Mouse (Mus musculus): ENCODE measurements around the gene Rptor. TPM values are rescaled to one million over a fixed set of nuclear protein-coding genes. Genes with fewer than 3 reads are reported as not detected.

Rptor gene
- polyA plus RNA-seq, 1 experiment, result 34.4 TPM

DNA sequence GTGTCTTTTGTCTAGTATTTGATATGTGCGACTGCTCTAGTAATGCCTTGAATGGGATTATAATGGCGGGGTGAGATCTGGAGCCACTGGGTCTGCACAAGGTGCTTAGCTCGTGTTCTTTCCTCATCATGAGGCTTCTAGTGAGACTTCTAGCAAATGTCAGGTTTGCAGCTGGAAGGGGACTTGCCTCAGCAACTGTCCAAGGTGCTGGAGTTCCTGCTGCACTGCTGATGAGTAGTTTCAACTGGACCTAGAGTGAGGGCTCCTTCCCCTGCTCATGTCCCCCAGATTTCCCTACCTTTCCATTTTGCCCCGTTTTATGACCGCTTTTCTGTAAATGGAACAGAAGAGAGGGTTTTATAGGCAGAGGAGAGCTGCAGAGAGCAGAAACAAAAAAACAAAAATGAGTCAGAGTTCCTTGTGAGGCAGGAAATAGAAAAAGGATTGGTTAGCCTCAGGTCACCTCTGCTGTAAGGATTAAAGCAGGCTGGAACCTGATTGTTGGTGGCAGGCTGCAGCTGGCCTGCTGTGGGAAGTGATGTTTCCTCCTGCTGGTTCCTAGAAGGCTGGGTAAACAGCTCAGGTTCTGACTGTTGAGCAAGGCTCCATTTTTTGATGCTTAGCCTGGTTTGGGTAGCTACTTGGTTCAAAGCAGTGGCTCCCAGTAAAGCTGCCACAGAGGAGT, 172.5 kb downstream of the Rptor start:
- no peak for DNase-seq (ENCODE audit: low read depth)
- TF ChIP-seq CTCF (IDR thresholded peaks at IDR 0.05; ENCODE audit: borderline replicate concordance, extremely low read depth, insufficient read depth, insufficient read length) (no peak), POLR2A (IDR thresholded peaks at IDR 0.05; ENCODE audit: borderline replicate concordance, extremely low read depth, insufficient read depth, insufficient read length, poor library complexity, severe bottlenecking) (no peak)

DNA sequence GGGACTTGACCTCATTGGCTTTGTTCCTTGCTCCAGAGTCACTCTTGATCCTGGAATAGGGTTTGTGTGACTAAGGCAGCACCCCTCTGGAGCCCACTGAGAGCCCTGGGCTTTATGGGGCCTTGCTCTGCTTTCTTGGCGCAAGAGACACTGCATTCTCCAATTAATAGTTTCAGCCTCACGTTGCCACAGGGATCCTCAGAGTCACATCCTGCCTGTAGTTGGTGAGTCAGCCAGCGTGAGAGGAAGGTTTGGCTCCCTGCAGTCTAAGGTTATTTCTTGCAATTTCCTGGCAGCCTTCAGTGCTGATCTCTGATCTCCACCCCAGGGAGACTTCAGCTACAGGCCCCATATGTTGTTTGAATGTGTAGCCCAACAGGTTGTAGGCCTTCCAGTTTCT, 174.5 kb downstream of the Rptor start:
- no peak for DNase-seq (ENCODE audit: low read depth)
- TF ChIP-seq POLR2A (IDR thresholded peaks at IDR 0.05; ENCODE audit: borderline replicate concordance, extremely low read depth, insufficient read depth, insufficient read length, poor library complexity, severe bottlenecking) (no peak), CTCF (IDR thresholded peaks at IDR 0.05; ENCODE audit: borderline replicate concordance, extremely low read depth, insufficient read depth, insufficient read length) (no peak)

DNA sequence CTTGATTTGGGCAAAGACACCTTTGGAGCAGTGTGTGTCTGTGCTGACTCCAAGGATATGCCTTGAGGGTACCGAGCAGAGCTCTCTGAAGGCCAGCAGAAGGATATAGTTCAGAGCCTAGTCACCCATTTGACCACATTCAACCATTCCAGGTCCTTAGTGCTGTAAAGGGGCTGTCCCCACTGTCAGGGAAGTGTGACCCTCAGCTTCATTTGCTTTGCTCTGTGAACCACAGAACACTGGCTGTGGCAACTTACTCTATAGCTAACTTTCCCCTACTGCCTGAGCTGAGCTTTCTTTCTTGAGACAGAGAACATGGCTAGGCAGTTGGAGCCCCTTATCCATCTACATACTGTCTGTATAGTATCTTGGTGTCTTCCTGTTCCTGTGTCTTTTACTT, 175.2 kb downstream of the Rptor start:
- DNase-seq (ENCODE audit: low read depth), result no peak
- TF ChIP-seq CTCF (IDR thresholded peaks at IDR 0.05; ENCODE audit: borderline replicate concordance, extremely low read depth, insufficient read depth, insufficient read length), result no peak
- TF ChIP-seq POLR2A (IDR thresholded peaks at IDR 0.05; ENCODE audit: borderline replicate concordance, extremely low read depth, insufficient read depth, insufficient read length, poor library complexity, severe bottlenecking), result no peak

DNA sequence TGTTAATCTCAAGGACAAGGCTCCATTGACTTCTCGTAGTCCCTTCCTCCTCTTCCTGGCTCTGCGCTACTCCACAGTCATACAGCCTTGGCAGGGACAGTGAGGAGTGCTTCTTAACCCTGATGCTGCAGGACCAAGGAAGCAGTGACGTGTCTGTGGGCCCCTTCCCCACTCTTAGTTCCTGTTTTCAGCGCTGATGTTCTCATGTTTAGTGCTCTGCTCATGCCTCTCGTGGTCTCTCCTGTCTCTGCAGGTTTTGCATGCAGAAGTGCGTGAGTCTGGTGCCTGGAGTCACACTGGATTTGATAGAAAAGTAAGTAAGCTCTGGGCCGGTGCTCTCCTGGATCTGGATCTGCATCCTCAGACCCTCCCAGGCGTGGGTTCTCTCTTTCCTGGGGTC, 177.6 kb downstream of the Rptor start:
- DNase-seq (ENCODE audit: low read depth), result no peak

DNA sequence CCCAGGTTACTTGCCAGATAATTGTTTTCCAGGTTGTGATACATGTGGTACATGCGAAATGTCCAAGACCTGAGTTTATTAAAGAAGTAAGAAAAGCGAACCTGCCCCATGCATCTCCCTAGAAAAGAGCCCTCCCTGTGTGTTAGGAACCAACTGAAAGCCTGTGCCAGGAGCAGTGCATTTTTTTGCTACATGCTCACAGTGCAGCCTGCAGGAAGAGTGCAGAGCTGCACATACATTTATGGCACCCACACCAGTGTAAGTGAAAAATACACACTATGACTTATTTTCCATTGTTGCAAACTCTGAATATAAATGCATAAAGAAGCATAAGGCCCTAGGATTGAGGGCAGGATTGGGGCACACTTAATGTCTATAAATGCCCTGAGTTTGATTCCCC, 178.5 kb downstream of the Rptor start:
- TF ChIP-seq POLR2A (IDR thresholded peaks at IDR 0.05; ENCODE audit: borderline replicate concordance, extremely low read depth, insufficient read depth, insufficient read length, poor library complexity, severe bottlenecking) (no peak), CTCF (IDR thresholded peaks at IDR 0.05; ENCODE audit: borderline replicate concordance, extremely low read depth, insufficient read depth, insufficient read length) (peak; percentile 22; the same call in 1 of the 2 replicates)
- peak; percentile 35 for DNase-seq (ENCODE audit: low read depth)

More for the DNA sequence above, 177.6 kb downstream of the Rptor start:
- TF ChIP-seq CTCF (IDR thresholded peaks at IDR 0.05; ENCODE audit: borderline replicate concordance, extremely low read depth, insufficient read depth, insufficient read length) (no peak), POLR2A (IDR thresholded peaks at IDR 0.05; ENCODE audit: borderline replicate concordance, extremely low read depth, insufficient read depth, insufficient read length, poor library complexity, severe bottlenecking) (no peak)

DNA sequence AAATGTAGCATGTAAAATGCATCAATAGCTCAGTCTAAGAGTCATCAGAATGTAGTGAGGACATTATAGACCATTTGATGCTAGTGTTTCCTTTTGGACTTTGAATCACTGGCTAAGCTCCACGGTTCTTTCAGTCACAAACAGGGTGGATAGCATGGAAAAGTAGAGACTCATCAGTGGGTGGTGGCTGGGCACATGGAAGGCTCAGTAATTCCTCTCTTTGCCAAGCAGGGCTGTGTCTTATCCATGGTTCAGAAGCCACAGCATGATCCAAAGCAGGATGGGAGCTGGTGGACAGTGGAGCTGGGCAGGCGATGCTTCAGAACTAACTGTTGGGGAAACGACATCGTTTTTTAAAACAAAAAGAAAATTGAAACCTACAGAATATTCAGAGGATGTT, 179.0 kb downstream of the Rptor start:
- no peak for DNase-seq (ENCODE audit: low read depth)

DNA sequence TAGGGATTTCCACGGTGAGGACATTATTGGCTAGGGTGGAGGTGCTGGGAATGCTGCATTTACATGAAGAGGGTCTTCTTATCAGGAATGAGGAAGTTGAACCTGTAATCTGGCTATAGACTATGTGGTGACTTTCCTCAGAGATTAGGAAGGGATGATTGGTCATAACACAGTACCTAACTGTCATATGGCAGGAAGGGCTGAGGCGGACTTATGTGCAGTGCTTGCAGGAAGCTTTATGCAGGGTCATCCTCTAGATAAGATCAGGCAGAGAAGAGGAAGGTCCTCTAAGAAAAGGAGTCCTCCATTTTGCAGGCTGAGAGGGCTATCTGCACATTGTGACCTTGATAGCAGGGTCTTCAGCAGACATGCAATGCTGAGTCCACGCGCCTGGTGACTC, 180.9 kb downstream of the Rptor start:
- TF ChIP-seq CTCF (IDR thresholded peaks at IDR 0.05; ENCODE audit: borderline replicate concordance, extremely low read depth, insufficient read depth, insufficient read length), result no peak
- no peak for TF ChIP-seq POLR2A (IDR thresholded peaks at IDR 0.05; ENCODE audit: borderline replicate concordance, extremely low read depth, insufficient read depth, insufficient read length, poor library complexity, severe bottlenecking)

More for the DNA sequence above, 179.0 kb downstream of the Rptor start:
- TF ChIP-seq CTCF (IDR thresholded peaks at IDR 0.05; ENCODE audit: borderline replicate concordance, extremely low read depth, insufficient read depth, insufficient read length), result no peak
- no peak for TF ChIP-seq POLR2A (IDR thresholded peaks at IDR 0.05; ENCODE audit: borderline replicate concordance, extremely low read depth, insufficient read depth, insufficient read length, poor library complexity, severe bottlenecking)

DNA sequence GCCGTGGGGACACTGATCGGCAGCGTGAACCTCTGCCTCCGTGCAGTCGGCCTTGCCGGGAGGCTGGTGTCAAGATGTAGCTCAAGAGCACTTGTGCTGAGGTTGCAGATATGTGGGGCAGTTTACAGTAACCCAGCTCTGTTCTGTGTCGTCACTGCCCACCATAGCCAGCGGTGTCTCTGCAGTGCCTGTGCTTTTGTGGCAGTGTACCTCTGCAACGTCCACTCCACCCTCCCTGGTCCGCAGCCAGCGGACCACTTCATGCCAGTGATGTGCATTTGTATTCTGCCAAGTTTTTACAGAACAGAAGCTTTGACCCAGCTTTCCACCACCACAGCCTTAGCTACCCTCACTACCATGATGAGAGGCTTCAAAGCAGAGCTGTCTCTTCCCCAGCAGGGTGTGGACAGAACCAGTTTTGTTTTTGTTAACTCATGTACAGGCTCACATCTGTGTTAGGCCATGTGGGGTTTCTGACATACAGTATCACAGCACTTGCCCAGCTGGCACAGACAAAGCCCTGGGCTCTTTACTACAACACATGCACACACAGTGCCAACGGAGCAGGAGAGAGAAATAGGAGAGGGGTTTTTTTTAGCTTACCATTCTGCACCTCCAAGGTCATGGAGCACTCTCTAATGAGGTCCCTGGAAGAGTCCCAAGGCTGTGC, 182.1 kb downstream of the Rptor start:
- no peak for TF ChIP-seq CTCF (IDR thresholded peaks at IDR 0.05; ENCODE audit: borderline replicate concordance, extremely low read depth, insufficient read depth, insufficient read length)
- TF ChIP-seq POLR2A (IDR thresholded peaks at IDR 0.05; ENCODE audit: borderline replicate concordance, extremely low read depth, insufficient read depth, insufficient read length, poor library complexity, severe bottlenecking), result no peak
- DNase-seq (ENCODE audit: low read depth), result peak; percentile 55

More for the DNA sequence above, 180.9 kb downstream of the Rptor start:
- DNase-seq (ENCODE audit: low read depth), result no peak

DNA sequence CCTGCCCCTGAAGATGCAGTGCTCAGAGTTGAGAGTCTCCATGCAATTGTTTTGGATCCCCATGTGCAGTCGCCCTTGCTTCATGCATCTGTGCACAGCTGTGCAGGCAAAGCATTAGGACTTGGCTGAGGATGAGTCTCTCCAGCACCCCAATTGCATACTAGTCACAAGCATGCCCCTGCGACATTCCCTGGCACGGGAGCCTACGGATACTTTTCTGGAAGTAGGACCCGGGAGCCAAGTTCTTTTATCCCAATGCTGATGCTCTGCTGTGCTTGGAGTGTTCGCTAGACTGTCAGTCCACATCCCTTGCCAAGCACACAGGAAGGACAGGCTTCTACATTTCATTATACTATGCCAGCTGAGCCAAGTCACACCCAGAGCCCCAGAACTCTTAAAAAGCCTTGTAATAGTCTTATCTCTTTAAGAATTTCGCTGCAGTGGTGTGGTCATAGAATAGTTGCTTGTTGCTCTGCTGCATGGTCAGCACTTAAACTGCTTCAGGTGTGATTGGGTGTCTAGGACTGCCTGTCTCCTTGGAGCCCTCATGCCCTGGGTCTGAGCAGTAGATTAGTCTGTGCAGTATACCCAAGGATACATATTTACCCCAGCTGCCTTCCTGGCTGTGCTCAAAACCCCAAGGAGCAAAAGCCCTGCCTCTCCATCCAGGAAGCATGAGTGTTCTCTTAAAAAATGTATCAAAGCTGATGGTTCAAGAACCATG, 183.1 kb downstream of the Rptor start:
- TF ChIP-seq POLR2A (IDR thresholded peaks at IDR 0.05; ENCODE audit: borderline replicate concordance, extremely low read depth, insufficient read depth, insufficient read length, poor library complexity, severe bottlenecking), result no peak
- TF ChIP-seq CTCF (IDR thresholded peaks at IDR 0.05; ENCODE audit: borderline replicate concordance, extremely low read depth, insufficient read depth, insufficient read length), result no peak
- no peak for DNase-seq (ENCODE audit: low read depth)

DNA sequence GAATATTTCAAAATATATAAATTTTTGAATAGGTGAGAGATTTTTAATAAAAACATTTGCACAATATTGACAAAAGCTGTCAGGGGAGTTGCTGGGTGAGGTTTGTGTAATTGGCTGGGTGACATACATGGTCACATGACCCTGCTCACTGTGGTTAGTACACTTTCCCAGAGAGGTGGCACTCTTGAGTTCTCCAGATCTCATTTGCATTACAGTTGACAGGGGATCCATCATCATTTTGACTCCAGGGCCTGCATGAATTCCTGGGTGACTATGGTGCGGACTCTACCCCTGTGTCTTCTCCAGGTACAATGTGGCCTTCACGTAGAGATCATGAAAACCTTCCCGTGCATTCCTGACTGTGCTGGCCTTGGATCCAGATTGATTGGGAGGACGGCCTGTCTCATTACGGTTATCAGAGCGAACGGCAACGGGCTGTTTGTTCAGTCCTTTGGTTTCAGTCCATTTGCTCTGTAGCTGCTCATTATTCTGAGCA, 183.7 kb downstream of the Rptor start:
- no peak for TF ChIP-seq CTCF (IDR thresholded peaks at IDR 0.05; ENCODE audit: borderline replicate concordance, extremely low read depth, insufficient read depth, insufficient read length)
- no peak for TF ChIP-seq POLR2A (IDR thresholded peaks at IDR 0.05; ENCODE audit: borderline replicate concordance, extremely low read depth, insufficient read depth, insufficient read length, poor library complexity, severe bottlenecking)
- DNase-seq (ENCODE audit: low read depth), result peak; percentile 42

DNA sequence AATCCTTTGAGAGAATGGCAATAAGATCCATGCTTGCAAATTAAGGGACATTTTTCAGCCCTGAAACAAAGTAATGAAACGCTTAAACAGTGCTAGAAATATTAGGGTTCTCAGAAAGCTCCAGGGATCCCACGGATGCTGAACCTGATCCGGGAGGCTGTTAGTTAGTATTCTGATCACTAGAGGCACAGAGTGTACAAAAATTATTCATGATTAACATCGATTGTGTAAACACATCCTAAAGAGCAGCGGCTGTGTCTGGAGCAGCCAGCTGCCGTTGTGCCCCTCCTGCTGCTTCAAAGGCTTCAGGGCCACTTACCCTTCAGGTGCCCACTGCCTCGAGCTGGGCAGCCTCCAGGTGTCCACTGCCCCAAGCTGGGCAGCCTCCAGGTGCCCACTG, 185.8 kb downstream of the Rptor start:
- peak; percentile 66 for DNase-seq (ENCODE audit: low read depth)
- TF ChIP-seq CTCF (IDR thresholded peaks at IDR 0.05; ENCODE audit: borderline replicate concordance, extremely low read depth, insufficient read depth, insufficient read length) (no peak), POLR2A (IDR thresholded peaks at IDR 0.05; ENCODE audit: borderline replicate concordance, extremely low read depth, insufficient read depth, insufficient read length, poor library complexity, severe bottlenecking) (no peak)
